ENCODE assay signal across 8 mouse cellular contexts in the genomic region with DNA sequence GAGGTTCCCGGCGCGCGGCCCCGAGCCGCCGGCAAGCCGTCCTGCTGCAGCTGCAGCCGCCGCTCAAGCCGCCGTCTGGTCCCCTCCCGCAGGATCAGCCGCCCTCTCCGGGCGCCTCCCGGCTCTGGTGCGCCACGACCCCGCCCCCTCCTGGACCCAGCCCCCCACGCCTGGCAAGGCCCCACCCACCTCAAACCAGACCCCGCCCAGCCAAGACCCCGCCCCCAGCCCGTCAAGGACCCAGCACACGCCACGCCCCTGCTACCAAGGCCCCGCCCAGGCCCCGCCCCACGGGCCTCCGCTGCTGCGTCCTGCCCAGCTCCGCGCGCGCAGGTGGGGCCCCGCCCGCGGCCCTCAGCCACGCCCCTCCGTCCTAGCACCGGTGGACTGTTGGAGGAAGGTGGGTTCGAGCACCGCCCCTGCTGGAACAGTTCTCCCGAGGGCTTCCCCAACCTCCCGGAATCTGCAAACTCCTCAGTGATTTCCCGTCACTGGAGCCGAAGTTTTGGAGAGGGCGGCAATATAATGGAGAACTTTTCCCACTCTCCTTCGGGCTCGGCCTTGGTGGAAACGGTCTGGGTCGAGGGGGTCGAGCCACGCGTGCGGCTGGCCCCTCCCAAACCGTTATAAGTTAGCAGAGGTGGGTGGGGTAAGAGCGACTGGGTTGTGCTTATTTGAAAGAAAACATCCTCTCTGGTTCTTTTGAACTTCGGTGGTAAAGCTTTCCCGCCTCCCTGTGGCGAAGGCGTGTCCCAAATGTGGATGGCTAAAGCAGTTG. TPM values are rescaled to one million over a fixed set of nuclear protein-coding genes. Genes with fewer than 3 reads are reported as not detected.
DNase-seq lines count a peak whose midpoint lies in the region; ATAC-seq and TF ChIP-seq lines count a peak whose summit lies in the region.

A gene (minus strand): TSS at position 158 of the 778 bp plus-strand sequence.

- H3K4me2 ChIP-seq in heart, embryonic 14.5 days (ENCODE audit: low read length), result peak within 1 kb of the TSS; percentile 74
- peak within 1 kb of the TSS; percentile 96 for H3K4me2 ChIP-seq in liver, embryonic 14.5 days (ENCODE audit: low read depth)
- peak within 1 kb of the TSS; percentile 80 for H3K4me2 ChIP-seq in stomach, embryonic 15.5 days

- peak; percentile 94 for ATAC-seq in heart, embryonic 14.5 days (ENCODE audit: insufficient number of reproducible peaks, insufficient read depth, low FRiP score, low read depth)
- peak; percentile 91 for ATAC-seq in liver, embryonic 14.5 days (ENCODE audit: insufficient read depth)
- peak; percentile 94 for ATAC-seq in stomach, embryonic 15.5 days (ENCODE audit: insufficient read depth, low FRiP score, low read depth)

- TF ChIP-seq EP300 in liver, embryonic 14.5 days (IDR thresholded peaks at IDR 0.05; ENCODE audit: low read depth), result no peak

- TF ChIP-seq CTCF in E14TG2a.4 (conservative IDR thresholded peaks at IDR 0.05; ENCODE audit: low read length), result no peak
- peak; percentile 30; the same call in 1 of the 2 replicates for TF ChIP-seq CTCF in liver, embryonic 14.5 days (IDR thresholded peaks at IDR 0.05; ENCODE audit: low read depth)

- DNase-seq in c-Kit-positive CD71-negative TER-119-negative erythroid progenitor cells, embryonic 14.5 days (ENCODE audit: low read depth), result peak; percentile 91
- DNase-seq in forebrain, embryonic 10.5 days (ENCODE audit: extremely low spot score, low spot score), result peak; percentile 99
- peak; percentile 98 for DNase-seq in kidney, postnatal 14 days
- DNase-seq in liver, embryonic 14.5 days (ENCODE audit: low read depth in 3 of 3, low spot score in 3 of 3), result peak; percentile 86 to 90 (median 89)
- DNase-seq in neural tube, embryonic 10.5 days (ENCODE audit: extremely low spot score, low spot score), result peak; percentile 100

- peak within 1 kb of the TSS; percentile 97 for H3K9ac ChIP-seq in heart, embryonic 14.5 days (ENCODE audit: low read length)
- H3K9ac ChIP-seq in liver, embryonic 14.5 days (replicated peaks), result peak within 1 kb of the TSS; percentile 70
- peak within 1 kb of the TSS; percentile 93 for H3K9ac ChIP-seq in stomach, embryonic 15.5 days

- no peaks in the 10 kb centered on the region for H3K36me3 ChIP-seq in E14TG2a.4 (ENCODE audit: insufficient read depth, low read length)
- no peaks in the 10 kb centered on the region for H3K36me3 ChIP-seq in forebrain, embryonic 10.5 days (replicated peaks)
- no peaks in the 10 kb centered on the region for H3K36me3 ChIP-seq in heart, embryonic 14.5 days (ENCODE audit: control insufficient read depth, insufficient read depth, low read length)
- H3K36me3 ChIP-seq in liver, embryonic 14.5 days (replicated peaks; ENCODE audit: control insufficient read depth, insufficient read depth, low read depth), result no peaks in the 10 kb centered on the region
- H3K36me3 ChIP-seq in stomach, embryonic 15.5 days, result no peaks in the 10 kb centered on the region

- H3K27ac ChIP-seq in forebrain, embryonic 10.5 days, result peak within 1 kb of the TSS; percentile 89
- peak within 1 kb of the TSS; percentile 92 for H3K27ac ChIP-seq in heart, embryonic 14.5 days (replicated peaks in 1 of 2; ENCODE audit: control insufficient read depth in 1 of 2, insufficient read depth in 1 of 2, low read depth in 2 of 2, low read length in 2 of 2)
- peak within 1 kb of the TSS; percentile 77 for H3K27ac ChIP-seq in liver, embryonic 14.5 days
- H3K27ac ChIP-seq in stomach, embryonic 15.5 days, result peak within 1 kb of the TSS; percentile 89

- peaks cover 53% of the 10 kb centered on the region for H3K4me1 ChIP-seq in E14TG2a.4 (replicated peaks; ENCODE audit: low read depth, low read length)
- peaks cover 59% of the 10 kb centered on the region for H3K4me1 ChIP-seq in forebrain, embryonic 10.5 days
- peaks cover 23 to 45% of the 10 kb centered on the region in 2 experiments for H3K4me1 ChIP-seq in heart, embryonic 14.5 days (ENCODE audit: control insufficient read depth in 2 of 2, insufficient read depth in 2 of 2, low read length in 2 of 2)
- peaks cover 32 to 39% of the 10 kb centered on the region in 2 experiments for H3K4me1 ChIP-seq in liver, embryonic 14.5 days (replicated peaks; ENCODE audit: control insufficient read depth in 2 of 2, insufficient read depth in 2 of 2, low read length in 1 of 2)
- H3K4me1 ChIP-seq in stomach, embryonic 15.5 days, result peaks cover 34% of the 10 kb centered on the region

- WGBS in forebrain, embryonic 10.5 days, result 1% methylated on average over 62 of the region's 62 CpGs
- WGBS in heart, embryonic 14.5 days, result under 1% methylated on average over 53 of the region's 62 CpGs
- WGBS in liver, embryonic 14.5 days (ENCODE audit: insufficient replicate concordance), result under 1% methylated on average over 60 of the region's 62 CpGs
- 1% methylated on average over 58 of the region's 62 CpGs for WGBS in stomach, embryonic 15.5 days

- peaks cover 17% of the 10 kb centered on the region for H3K27me3 ChIP-seq in E14TG2a.4 (ENCODE audit: insufficient read depth, low read length)
- H3K27me3 ChIP-seq in forebrain, embryonic 10.5 days (ENCODE audit: poor library complexity, severe bottlenecking), result peaks cover 22% of the 10 kb centered on the region
- no peaks in the 10 kb centered on the region for H3K27me3 ChIP-seq in heart, embryonic 14.5 days (ENCODE audit: control insufficient read depth, insufficient read depth, low read length)
- peaks cover 3% of the 10 kb centered on the region for H3K27me3 ChIP-seq in liver, embryonic 14.5 days (ENCODE audit: control insufficient read depth, insufficient read depth, low read length)
- no peaks in the 10 kb centered on the region for H3K27me3 ChIP-seq in stomach, embryonic 15.5 days (replicated peaks)

- H3K9me3 ChIP-seq in E14TG2a.4 (ENCODE audit: low read length), result no peaks in the 10 kb centered on the region
- H3K9me3 ChIP-seq in forebrain, embryonic 10.5 days, result no peaks in the 10 kb centered on the region
- H3K9me3 ChIP-seq in heart, embryonic 14.5 days (ENCODE audit: control insufficient read depth, low read length), result no peaks in the 10 kb centered on the region
- no peaks in the 10 kb centered on the region for H3K9me3 ChIP-seq in liver, embryonic 14.5 days (ENCODE audit: control insufficient read depth, low read length)
- no peaks in the 10 kb centered on the region for H3K9me3 ChIP-seq in stomach, embryonic 15.5 days

- H3K4me3 ChIP-seq in E14TG2a.4 (replicated peaks; ENCODE audit: low read length), result peak within 1 kb of the TSS; percentile 92
- peak within 1 kb of the TSS; percentile 67 for H3K4me3 ChIP-seq in forebrain, embryonic 10.5 days
- H3K4me3 ChIP-seq in heart, embryonic 14.5 days (ENCODE audit: control insufficient read depth in 1 of 2, insufficient read depth in 1 of 2, low read depth in 1 of 2, low read length in 2 of 2), result peak within 1 kb of the TSS; percentile 69 to 96
- H3K4me3 ChIP-seq in liver, embryonic 14.5 days (ENCODE audit: insufficient read depth in 1 of 2, low read depth in 2 of 2, low read length in 2 of 2), result peak within 1 kb of the TSS; percentile 68 to 70
- peak within 1 kb of the TSS; percentile 83 for H3K4me3 ChIP-seq in stomach, embryonic 15.5 days (replicated peaks)

RNA-seq across cellular contexts. Expression of the gene that starts here (rescaled TPM):
- 10.6 and 12.2 TPM in 2 replicates for polyA plus RNA-seq in forebrain, embryonic 10.5 days (2016; fragmentation: Nextera tagmentation; extraction: Ambion mirVana)
- polyA plus RNA-seq in heart, embryonic 14.5 days (2014; fragmentation: Nextera tagmentation; extraction: Ambion mirVana), result 25.1 and 25.3 TPM in 2 replicates
- 5.7 and 8.6 TPM in 2 replicates for polyA plus RNA-seq in liver, embryonic 14.5 days (2012; rRNA removed)
- 7.9 and 10.8 TPM in 2 replicates for polyA plus RNA-seq in liver, embryonic 14.5 days (2014; fragmentation: Nextera tagmentation; extraction: Ambion mirVana)
- polyA plus RNA-seq in stomach, embryonic 15.5 days (2015; fragmentation: Nextera tagmentation; extraction: Ambion mirVana), result 22.4 and 25.7 TPM in 2 replicates

Comparison
In these comparisons a context has a peak if more than half of its experiments do, and no peak if none do; other contexts are left out.
1. Peak in every context shown above with its lines: DNase-seq, ATAC-seq, H3K4me3 ChIP-seq and H3K27ac ChIP-seq.